Mouse (Mus musculus) cortical plate, adult 2 months (tissue): ENCODE results near the gene AC124108.1.
A peak's percentile ranks its signal among the peaks of the same experiment; 100 is the strongest.
"Not testable (repeated sequence)": the region's sequence is repeated elsewhere in the genome, so short reads cannot be mapped to it uniquely, and the experiment has no call there.

Experiments used
- CTCF ChIP-seq: fragments of 200-500 bp; IDR thresholded peaks from 2 replicates; pipeline ENCODE4 v1.5.1; 2011; ENCODE audit warnings: mild to moderate bottlenecking, control low read depth, low read length; ENCODE audit not compliant: insufficient read depth; ENCODE audit errors: extremely low read depth
- POLR2A ChIP-seq: fragments of 200-500 bp; IDR thresholded peaks from 2 replicates; pipeline ENCODE4 v1.6.1; 2011; ENCODE audit warnings: mild to moderate bottlenecking, low read length, control low read depth; ENCODE audit not compliant: insufficient read depth; ENCODE audit errors: extremely low read depth

DNA sequence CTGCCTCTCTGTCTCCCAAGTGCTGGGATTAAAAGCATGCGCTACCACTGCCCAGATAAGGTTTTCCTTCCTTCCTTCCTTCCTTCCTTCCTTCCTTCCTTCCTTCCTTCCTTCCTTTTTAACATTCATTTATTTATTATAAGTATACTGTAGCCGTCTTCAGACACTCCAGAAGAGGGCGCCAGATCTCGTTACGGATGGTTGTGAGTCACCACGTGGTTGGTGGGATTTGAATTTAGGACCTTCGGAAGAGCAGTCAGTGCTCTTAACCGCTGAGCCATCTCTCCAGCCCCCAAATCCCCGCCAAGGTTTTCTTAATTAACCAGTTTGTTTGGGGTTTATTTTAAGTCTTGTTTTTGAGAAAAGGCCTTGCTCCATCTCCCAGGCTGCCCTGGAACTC lies 28.6 kb upstream of the AC124108.1 start:
- TF ChIP-seq POLR2A = not testable (repeated sequence)
- peak; percentile 25; the same call in 1 of the 2 replicates for TF ChIP-seq CTCF
